Mouse (Mus musculus): ENCODE results near the gene Nxn. TPM values are rescaled to one million over a fixed set of nuclear protein-coding genes. Genes with fewer than 3 reads are reported as not detected.

Nxn gene
- total and polyA plus RNA-seq, 2 experiments from 2014 or later, result 10.6 to 50.7 TPM

DNA sequence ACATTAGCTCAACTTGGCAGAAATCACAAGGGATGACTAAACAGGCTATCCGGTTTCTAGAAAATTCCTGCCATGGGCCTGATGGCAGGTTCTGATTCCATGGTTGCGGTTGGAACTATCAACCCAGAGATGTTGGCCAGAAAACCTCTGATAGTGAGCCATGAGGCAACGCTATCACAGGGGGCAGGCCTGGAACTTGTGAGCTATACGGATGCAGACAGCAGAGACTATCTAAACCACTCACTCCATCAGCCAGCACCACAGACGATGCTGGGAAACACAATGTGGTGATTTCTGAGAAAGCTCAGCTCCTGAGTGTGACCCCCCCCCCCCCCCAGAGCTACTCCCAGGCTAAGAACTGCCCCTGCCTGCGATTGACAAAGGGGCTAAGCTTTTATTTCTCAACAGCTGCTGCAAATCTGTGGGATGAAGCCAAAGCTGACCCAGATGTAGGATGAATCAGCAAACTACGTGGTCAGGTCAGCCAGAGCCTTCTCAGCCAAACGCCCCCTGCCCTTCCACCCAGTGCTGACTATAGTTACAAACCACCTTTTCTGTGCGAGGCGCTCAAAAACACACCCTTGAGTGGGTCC lies 112.3 kb downstream of the Nxn start:
- WGBS, result 53% methylated on average over 10 of the region's 10 CpGs
- no peak overlapping the region; the same call in 1 of the 2 replicates for H3K27ac ChIP-seq (ENCODE audit: low read depth)
- no peaks in the 10 kb centered on the region for H3K9me3 ChIP-seq (replicated peaks; ENCODE audit: control insufficient read depth, low read length)
- H3K4me2 ChIP-seq (ENCODE audit: low read depth, low read length), result no peak overlapping the region
- no peaks in the 10 kb centered on the region for H3K27me3 ChIP-seq (ENCODE audit: control insufficient read depth, insufficient read depth, low read length)
- H3K4me1 ChIP-seq (ENCODE audit: control insufficient read depth, insufficient read depth), result 0 out of 2 replicates have a peak, but pooled peaks cover 7% of the 10 kb centered on the region
- TF ChIP-seq EP300 (IDR thresholded peaks at IDR 0.05; ENCODE audit: low read depth) (no peak), CTCF (IDR thresholded peaks at IDR 0.05; ENCODE audit: low read depth) (no peak)
- no peak overlapping the region for H3K4me3 ChIP-seq (ENCODE audit: low read depth, low read length)
- no peak overlapping the region for H3K9ac ChIP-seq (replicated peaks; ENCODE audit: low read depth, low read length)
- DNase-seq (ENCODE audit: low spot score) (no peak), ATAC-seq (ENCODE audit: insufficient read depth, low read depth) (no peak)
- H3K36me3 ChIP-seq (replicated peaks; ENCODE audit: control insufficient read depth, insufficient read depth, low read length), result no peaks in the 10 kb centered on the region

DNA sequence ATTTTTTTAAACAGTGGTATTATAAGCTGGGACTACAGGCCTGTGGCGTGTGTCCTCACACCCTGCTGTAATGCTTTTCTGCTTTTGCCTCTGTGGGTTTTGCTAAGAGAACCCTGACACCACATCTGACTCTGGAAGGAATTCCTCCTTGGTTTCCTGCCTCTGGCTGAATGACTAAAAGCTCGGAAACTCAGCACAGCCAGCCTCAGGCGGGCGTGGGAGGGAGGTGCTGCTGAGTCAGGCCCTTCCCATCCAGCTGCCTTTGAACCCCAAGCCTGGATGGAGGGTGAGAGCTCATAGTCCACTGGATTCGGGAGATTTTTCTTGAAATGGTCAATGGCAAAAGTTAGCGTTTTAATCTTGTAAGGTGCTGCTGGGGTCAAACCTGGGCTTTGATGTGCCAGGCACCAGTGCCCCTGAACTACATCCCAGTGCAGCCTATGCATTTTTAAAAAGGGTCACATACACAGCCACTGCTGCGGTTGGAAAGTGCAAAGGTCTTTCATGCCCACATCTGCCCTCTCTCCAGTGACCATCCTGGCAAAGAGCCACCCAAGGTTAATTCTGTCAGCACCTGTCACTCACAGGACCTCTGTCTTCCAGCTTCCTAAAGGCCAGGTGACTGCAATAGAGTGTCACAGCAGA lies 113.4 kb downstream of the Nxn start:
- Histone ChIP-seq H3K4me3 (ENCODE audit: low read depth, low read length) (no peak overlapping the region), H3K9me3 (replicated peaks; ENCODE audit: control insufficient read depth, low read length) (no peaks in the 10 kb centered on the region), H3K27me3 (ENCODE audit: control insufficient read depth, insufficient read depth, low read length) (no peaks in the 10 kb centered on the region), H3K4me2 (ENCODE audit: low read depth, low read length) (no peak overlapping the region), H3K27ac (ENCODE audit: low read depth) (no peak overlapping the region), H3K4me1 (ENCODE audit: control insufficient read depth, insufficient read depth) (0 out of 2 replicates have a peak, but pooled peaks cover 7% of the 10 kb centered on the region), H3K9ac (replicated peaks; ENCODE audit: low read depth, low read length) (no peak overlapping the region), H3K36me3 (replicated peaks; ENCODE audit: control insufficient read depth, insufficient read depth, low read length) (no peaks in the 10 kb centered on the region)
- WGBS, result 47% methylated on average over 7 of the region's 7 CpGs
- no peak for TF ChIP-seq EP300 (IDR thresholded peaks at IDR 0.05; ENCODE audit: low read depth)
- TF ChIP-seq CTCF (IDR thresholded peaks at IDR 0.05; ENCODE audit: low read depth), result no peak
- DNase-seq (ENCODE audit: low spot score) (no peak), ATAC-seq (ENCODE audit: insufficient read depth, low read depth) (no peak)

DNA sequence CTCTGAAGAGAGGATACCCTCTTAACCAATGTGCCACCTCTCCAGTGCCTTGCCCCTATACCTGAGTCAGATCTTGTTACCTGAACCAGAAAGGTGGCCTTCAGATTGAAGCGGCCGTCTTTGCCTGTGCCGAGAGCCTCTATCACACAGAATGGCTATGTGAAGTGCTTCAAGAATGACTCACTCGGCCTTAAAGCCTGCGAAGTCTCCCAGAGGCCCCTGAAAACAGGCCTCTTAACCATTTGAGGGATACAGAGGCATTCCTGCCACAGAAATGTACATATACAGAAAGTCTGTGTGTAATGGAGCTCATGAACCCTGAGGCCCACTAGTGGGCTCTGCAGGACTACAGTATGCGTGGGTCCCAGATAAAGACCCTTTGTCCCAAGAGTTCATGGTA lies 115.1 kb downstream of the Nxn start:
- no peak overlapping the region for H3K4me3 ChIP-seq (ENCODE audit: low read depth, low read length)
- TF ChIP-seq CTCF (IDR thresholded peaks at IDR 0.05; ENCODE audit: low read depth) (no peak), EP300 (IDR thresholded peaks at IDR 0.05; ENCODE audit: low read depth) (no peak)
- H3K9ac ChIP-seq (replicated peaks; ENCODE audit: low read depth, low read length), result no peak overlapping the region
- H3K4me2 ChIP-seq (ENCODE audit: low read depth, low read length), result no peak overlapping the region
- H3K27me3 ChIP-seq (ENCODE audit: control insufficient read depth, insufficient read depth, low read length), result no peaks in the 10 kb centered on the region
- no peaks in the 10 kb centered on the region for H3K9me3 ChIP-seq (replicated peaks; ENCODE audit: control insufficient read depth, low read length)
- ATAC-seq (ENCODE audit: insufficient read depth, low read depth), result no peak
- DNase-seq (ENCODE audit: low spot score), result no peak
- H3K27ac ChIP-seq (ENCODE audit: low read depth), result no peak overlapping the region
- 0 out of 2 replicates have a peak, but pooled peaks cover 7% of the 10 kb centered on the region for H3K4me1 ChIP-seq (ENCODE audit: control insufficient read depth, insufficient read depth)
- no peaks in the 10 kb centered on the region for H3K36me3 ChIP-seq (replicated peaks; ENCODE audit: control insufficient read depth, insufficient read depth, low read length)
- WGBS, result 78% methylated on average over 6 of the region's 6 CpGs

DNA sequence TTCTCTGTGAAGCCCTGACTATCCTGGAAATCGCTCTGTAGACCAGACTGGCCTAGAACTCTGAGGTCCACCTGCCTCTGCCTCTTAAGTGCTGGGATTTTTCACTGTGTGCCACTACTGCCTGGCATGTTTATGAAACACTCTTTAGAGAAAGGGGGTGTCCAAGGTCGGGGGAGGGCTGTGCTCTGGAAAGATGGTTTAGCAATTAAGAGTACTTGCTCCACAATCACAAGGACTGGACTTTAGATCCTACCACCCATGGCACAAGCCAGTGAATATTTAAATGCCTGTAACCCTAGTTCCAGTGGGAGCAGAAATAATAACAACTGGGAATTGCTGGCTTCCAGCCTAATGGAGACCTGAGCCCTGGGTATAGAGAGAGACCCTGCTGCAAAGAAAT lies 119.0 kb downstream of the Nxn start:
- Histone ChIP-seq H3K9me3 (replicated peaks; ENCODE audit: control insufficient read depth, low read length) (no peaks in the 10 kb centered on the region), H3K36me3 (replicated peaks; ENCODE audit: control insufficient read depth, insufficient read depth, low read length) (no peaks in the 10 kb centered on the region; the same call in 1 of the 2 replicates), H3K27ac (ENCODE audit: low read depth) (no peak overlapping the region), H3K27me3 (ENCODE audit: control insufficient read depth, insufficient read depth, low read length) (no peaks in the 10 kb centered on the region), H3K4me2 (ENCODE audit: low read depth, low read length) (no peak overlapping the region), H3K4me1 (ENCODE audit: control insufficient read depth, insufficient read depth) (no peaks in the 10 kb centered on the region), H3K9ac (replicated peaks; ENCODE audit: low read depth, low read length) (no peak overlapping the region), H3K4me3 (ENCODE audit: low read depth, low read length) (no peak overlapping the region)
- TF ChIP-seq EP300 (IDR thresholded peaks at IDR 0.05; ENCODE audit: low read depth) (no peak), CTCF (IDR thresholded peaks at IDR 0.05; ENCODE audit: low read depth) (no peak)
- DNase-seq (ENCODE audit: low spot score) (no peak), ATAC-seq (ENCODE audit: insufficient read depth, low read depth) (no peak)
- 72% methylated on average over 2 of the region's 2 CpGs for WGBS

DNA sequence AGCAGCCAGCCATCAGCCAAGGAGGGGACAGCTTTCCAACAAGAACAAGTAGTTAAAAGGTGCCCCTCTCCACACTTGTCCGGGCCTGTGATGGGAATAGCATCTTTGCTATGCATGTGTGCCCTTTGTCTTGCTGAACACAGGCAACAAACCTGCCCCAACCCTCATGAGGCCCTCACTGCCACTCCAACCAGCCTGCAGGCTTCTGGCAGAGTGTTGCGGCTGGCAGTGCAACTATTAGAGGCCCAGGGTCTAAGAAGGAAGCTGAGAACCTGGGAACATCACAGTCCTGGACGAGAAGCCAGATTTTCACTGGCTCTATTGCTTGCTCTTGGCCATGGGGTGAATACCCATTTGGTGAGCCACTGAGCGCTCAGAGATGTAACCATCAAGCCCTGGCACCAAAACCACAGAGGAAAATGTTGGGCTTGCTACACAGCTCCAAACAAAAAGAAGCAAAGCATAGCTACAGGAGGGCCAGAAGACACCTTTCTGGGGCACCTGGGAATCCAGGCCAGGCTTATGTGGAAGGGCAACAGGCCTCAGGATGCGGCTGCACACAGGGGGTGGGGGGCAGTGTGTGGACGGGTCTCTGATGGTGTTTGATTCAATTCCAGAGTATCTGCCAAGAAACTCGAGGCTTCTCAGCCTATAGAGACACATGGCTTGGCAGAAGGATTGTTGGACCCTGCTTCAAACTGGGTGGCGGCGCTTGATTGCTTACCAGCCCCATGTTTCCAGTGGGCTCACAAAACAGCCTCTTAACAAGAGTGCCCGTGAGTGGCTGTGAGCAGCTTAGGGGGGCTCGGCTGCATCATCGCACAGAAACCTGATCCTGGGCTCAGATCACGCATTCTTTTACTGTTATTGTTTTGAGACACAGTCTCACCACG lies 119.7 kb downstream of the Nxn start:
- no peak for DNase-seq (ENCODE audit: low spot score)
- no peak for ATAC-seq (ENCODE audit: insufficient read depth, low read depth)
- Histone ChIP-seq H3K4me2 (ENCODE audit: low read depth, low read length) (no peak overlapping the region), H3K36me3 (replicated peaks; ENCODE audit: control insufficient read depth, insufficient read depth, low read length) (no peaks in the 10 kb centered on the region; the same call in 1 of the 2 replicates), H3K27me3 (ENCODE audit: control insufficient read depth, insufficient read depth, low read length) (no peaks in the 10 kb centered on the region), H3K9ac (replicated peaks; ENCODE audit: low read depth, low read length) (no peak overlapping the region), H3K4me1 (ENCODE audit: control insufficient read depth, insufficient read depth) (no peaks in the 10 kb centered on the region), H3K4me3 (ENCODE audit: low read depth, low read length) (no peak overlapping the region), H3K27ac (ENCODE audit: low read depth) (no peak overlapping the region), H3K9me3 (replicated peaks; ENCODE audit: control insufficient read depth, low read length) (no peaks in the 10 kb centered on the region)
- TF ChIP-seq EP300 (IDR thresholded peaks at IDR 0.05; ENCODE audit: low read depth) (no peak), CTCF (IDR thresholded peaks at IDR 0.05; ENCODE audit: low read depth) (no peak)
- 65% methylated on average over 14 of the region's 14 CpGs for WGBS

Measured in heart, postnatal 0 days (tissue).